Mouse (Mus musculus) right cerebral cortex, postnatal 25 days (tissue): ENCODE results near the gene Zfp865.
A peak's percentile ranks its signal among the peaks of the same experiment; 100 is the strongest.
"Not testable (repeated sequence)": the region's sequence is repeated elsewhere in the genome, so short reads cannot be mapped to it uniquely, and the experiment has no call there.

ENCODE experiments used
- DNase-seq: peaks from one replicate; pipeline ENCODE4 v3.0.0; 2022

The Zfp865 gene

GRCm38 (mm10) chr7:5052931-5053343 is 32.8 kb downstream of the Zfp865 start:
- DNase-seq: no peak

DNA sequence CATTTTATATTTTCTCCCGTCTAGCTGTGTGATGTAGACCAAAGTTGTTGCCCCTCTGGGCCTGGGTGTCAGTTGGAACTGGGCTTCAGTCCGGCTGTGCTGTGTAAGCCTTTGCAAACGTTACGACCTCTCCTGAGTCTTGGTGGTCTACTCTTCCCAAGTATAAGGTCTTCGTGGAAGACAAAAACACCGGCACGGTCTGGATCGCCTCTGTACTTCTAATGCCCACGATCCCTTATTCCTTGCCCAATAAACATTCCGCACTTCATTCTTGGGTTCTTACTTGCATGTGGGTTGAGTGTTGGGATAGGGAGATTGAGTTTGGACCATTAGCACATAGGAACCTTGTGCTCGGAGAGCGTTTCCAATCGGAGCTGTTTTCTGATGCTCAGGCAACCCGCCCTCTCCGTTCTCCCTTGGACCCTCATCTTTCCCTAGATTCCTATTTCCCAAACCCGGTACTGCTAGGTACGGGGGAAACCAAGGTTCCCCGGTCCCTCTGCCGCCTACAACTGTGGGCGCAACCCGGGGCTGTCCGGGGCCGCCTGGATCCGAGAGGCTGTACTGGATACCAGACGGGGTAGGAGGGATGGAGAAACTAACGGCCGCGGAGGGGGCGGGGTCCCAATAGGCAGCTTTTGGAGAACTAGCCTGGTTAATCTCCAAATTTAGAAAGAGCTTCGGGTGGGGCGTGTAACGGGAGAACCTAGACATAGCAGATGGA is 33.4 kb downstream of the Zfp865 start:
- peak; percentile 57 for DNase-seq

DNA sequence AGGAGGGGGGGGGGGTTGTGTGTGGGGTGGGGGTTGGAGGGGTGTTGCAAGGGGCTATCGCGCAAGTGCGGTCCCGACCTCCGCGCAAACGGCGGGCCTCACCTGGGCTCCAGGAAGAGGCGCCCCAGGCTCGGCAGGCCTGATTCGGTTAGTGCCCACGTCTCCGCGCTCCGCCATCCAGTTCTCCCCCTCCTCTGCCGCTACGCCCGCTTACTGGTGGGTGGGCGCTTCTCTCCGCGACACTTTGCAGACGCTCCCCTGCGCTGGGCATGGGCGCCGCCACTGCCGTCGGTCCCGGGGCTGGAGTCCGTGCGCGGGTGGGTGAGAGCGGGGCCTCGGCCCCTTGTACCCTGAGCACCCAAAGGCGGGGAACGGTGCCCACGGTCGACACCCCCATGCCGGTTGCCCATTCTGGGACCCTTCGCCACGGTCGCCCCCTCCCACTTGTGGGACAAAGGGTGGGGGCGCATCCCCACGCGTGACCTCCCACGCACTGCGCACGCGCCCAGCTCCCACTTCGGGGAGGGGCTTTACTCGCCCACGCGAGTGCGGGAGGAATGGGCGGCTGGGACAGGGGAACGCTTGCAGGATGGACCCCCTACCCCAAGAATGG is 36.6 kb downstream of the Zfp865 start:
- DNase-seq: peak; percentile 71

GRCm38 (mm10) chr7:5057381-5057780 is 37.2 kb downstream of the Zfp865 start:
- no peak for DNase-seq

DNA sequence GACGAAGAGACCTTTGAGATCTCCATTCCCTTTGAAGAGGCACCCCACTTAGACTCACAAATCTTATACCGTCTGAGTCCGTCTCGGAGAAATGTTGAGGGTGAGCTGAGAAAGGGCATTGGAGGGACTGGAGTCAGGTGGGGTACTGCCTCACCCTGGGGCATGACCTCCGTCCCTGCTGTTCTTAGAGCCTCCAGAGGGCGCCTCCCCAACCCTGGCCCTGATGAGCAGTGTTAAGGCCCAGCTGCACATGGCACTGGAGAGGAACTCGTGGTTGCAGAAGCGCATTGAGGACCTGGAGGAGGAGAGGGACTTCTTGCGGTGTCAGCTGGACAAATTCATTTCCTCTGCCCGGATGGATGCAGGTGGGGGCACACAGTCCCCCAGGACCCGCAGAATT is 37.6 kb downstream of the Zfp865 start:
- no peak for DNase-seq

- DNase-seq: no peak
Measured at GRCm38 (mm10) chr7:5058631-5059030, 38.5 kb downstream of the Zfp865 start.

DNA sequence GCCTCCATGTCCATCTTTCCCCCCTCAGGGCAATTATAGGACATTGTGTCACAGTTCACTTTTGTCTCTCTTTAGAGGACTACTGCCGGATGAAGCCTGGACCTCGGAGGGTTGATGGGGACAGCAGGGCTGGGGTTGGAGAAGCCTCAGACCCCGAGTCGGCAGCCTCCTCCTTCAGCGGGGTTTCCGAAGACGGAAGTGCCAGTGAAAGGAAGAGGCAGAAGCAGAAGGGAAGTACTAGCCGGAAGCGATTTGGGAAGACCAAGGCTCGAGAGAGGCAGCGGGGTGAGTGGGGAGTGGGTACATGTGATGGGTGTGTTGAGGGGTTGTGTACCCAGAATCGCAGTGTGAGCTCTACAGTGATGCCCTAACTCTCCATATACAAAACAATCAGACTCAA is 39.2 kb downstream of the Zfp865 start:
- no peak for DNase-seq

GRCm38 (mm10) chr7:5060239-5060731 is 40.1 kb downstream of the Zfp865 start:
- peak; percentile 71 for DNase-seq

GRCm38 (mm10) chr7:5060944-5061773 is 41.0 kb downstream of the Zfp865 start:
- peak; percentile 98 for DNase-seq

GRCm38 (mm10) chr7:5061774-5062359 is 41.7 kb downstream of the Zfp865 start, which contains the start of gene U2af2:
Gene U2af2 (plus strand): TSS chr7:5062143.
- DNase-seq: peak; percentile 93

GRCm38 (mm10) chr7:5062360-5063001 is 42.3 kb downstream of the Zfp865 start:
- no peak for DNase-seq

- no peak for DNase-seq
Measured at GRCm38 (mm10) chr7:5064886-5065285, 44.7 kb downstream of the Zfp865 start.

DNA sequence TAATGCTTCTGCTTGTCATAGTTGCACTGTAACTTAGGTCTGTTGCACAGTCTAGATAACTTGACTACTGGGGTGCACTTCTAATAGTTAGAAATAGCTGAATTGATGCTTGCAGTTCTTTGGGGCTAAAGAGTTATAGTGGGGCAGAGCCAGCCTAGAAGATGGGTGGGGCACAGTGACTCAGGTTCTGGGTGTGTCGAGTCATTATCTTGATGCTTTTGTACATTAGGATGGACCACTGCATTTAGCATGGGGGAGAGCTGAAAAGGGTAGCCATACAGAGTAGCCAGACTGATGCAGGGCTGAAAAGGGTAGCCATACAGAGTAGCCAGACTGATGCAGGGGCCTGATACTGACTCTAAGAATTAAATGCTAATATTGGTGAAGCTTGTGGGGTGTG is 53.4 kb downstream of the Zfp865 start:
- DNase-seq: no peak

DNA sequence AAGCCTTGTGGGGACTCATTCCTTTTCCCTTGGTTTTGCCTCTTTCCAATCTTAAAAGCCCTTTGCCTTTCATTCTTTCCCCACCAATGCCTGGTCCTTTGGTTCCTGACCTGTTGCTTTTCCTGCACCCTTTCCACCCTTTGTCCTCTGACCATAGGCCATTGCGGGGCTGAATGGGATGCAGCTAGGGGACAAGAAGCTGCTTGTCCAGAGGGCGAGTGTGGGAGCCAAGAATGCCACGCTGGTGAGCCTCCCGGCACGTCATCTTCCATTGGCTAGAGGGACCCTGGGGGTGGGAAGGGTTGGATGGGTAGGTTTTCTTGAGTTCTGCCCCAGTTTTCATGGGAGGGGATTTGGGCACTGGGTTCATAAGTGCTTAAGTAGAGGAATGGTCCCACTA is 54.8 kb downstream of the Zfp865 start:
- DNase-seq: no peak

GRCm38 (mm10) chr7:5076931-5077330 is 56.8 kb downstream of the Zfp865 start:
- DNase-seq: no peak

GRCm38 (mm10) chr7:5079365-5080009 is 59.3 kb downstream of the Zfp865 start:
- not testable (repeated sequence) for DNase-seq

GRCm38 (mm10) chr7:5080010-5080751 is 60.0 kb downstream of the Zfp865 start, which contains the start of gene Epn1:
Gene Epn1 (plus strand): TSS chr7:5080235.
- DNase-seq: peak; percentile 98

- no peak for DNase-seq
Measured at GRCm38 (mm10) chr7:5080815-5081214, 60.6 kb downstream of the Zfp865 start.

- DNase-seq: no peak
Measured at GRCm38 (mm10) chr7:5081241-5081640, 61.1 kb downstream of the Zfp865 start.

DNA sequence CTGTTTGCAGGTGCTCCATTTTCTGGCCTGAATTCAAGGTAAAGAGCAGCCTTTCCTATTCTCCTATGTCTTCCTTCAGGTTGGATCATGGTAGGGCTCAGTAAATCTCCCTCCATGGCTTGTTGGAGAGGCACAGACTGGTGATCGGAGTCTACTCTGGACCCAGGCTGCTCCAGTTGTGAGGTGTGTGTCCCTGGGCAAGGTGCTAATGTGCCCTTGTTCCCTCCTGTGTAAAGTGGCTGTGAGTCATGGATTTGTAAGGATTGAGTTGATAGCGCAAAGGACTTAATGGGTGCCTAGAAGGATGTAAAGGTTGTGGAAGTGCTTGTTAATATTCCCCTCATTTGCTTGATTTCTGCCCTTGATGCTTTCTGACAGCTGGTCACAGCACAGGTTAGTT is 61.8 kb downstream of the Zfp865 start:
- no peak for DNase-seq
